In the genomic region with DNA sequence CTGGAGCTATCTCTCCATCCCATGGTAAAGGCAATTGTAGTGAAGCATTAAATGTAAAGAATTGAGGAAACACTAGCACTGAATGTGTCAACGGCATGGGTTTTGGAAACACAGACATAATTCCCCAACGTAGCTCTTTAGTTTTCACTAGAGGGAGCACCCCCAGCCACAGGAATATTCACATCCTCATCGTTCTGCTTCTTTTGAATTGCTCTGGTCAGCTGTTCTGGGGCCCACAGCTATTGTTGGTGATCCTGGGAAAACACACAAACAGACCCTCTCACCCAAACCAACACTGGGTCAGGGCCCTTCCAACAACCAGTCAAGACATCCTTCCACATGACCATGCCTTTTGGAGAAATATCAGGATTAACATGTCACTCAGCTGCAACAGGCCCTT, we compare ENCODE assay signal across 5 mouse cellular contexts.
DNase-seq lines count a peak whose midpoint lies in the region; ATAC-seq lines count a peak whose summit lies in the region.
"Not testable (repeated sequence)": the region's sequence is repeated elsewhere in the genome, so short reads cannot be mapped to it uniquely, and the experiment has no call there.

No protein-coding gene starts in this region.

- H3K9me3 ChIP-seq in hindbrain, embryonic 10.5 days: peaks cover 14% of the 10 kb centered on the region
- H3K9me3 ChIP-seq in hindbrain, embryonic 11.5 days (ENCODE audit: control insufficient read depth, low read length); midbrain, embryonic 11.5 days (ENCODE audit: control insufficient read depth, low read length): not testable (repeated sequence)
- H3K9me3 ChIP-seq in midbrain, embryonic 12.5 days: peaks cover 13% of the 10 kb centered on the region; the same call in 1 of the 2 replicates

- not testable (repeated sequence) for H3K4me3 ChIP-seq in hindbrain, embryonic 10.5 days; hindbrain, embryonic 11.5 days (ENCODE audit: low read depth, low read length); midbrain, embryonic 11.5 days (ENCODE audit: low read depth, low read length); midbrain, embryonic 12.5 days

- 47% methylated on average over 3 of the region's 3 CpGs for WGBS in hindbrain, embryonic 10.5 days
- WGBS in hindbrain, embryonic 11.5 days: 39% methylated on average over 3 of the region's 3 CpGs
- 59% methylated on average over 3 of the region's 3 CpGs for WGBS in midbrain, embryonic 11.5 days
- 36% methylated on average over 3 of the region's 3 CpGs for WGBS in midbrain, embryonic 12.5 days

- not testable (repeated sequence) for H3K36me3 ChIP-seq in hindbrain, embryonic 10.5 days; hindbrain, embryonic 11.5 days (ENCODE audit: control insufficient read depth, insufficient read depth, low read length); midbrain, embryonic 11.5 days (ENCODE audit: control insufficient read depth, insufficient read depth, low read length); midbrain, embryonic 12.5 days

- H3K4me1 ChIP-seq in hindbrain, embryonic 10.5 days (replicated peaks); hindbrain, embryonic 11.5 days (replicated peaks; ENCODE audit: control insufficient read depth, insufficient read depth, low read length); midbrain, embryonic 11.5 days (ENCODE audit: control insufficient read depth, insufficient read depth, low read length); midbrain, embryonic 12.5 days: not testable (repeated sequence)

- not testable (repeated sequence) for H3K27me3 ChIP-seq in hindbrain, embryonic 10.5 days (ENCODE audit: insufficient read depth, poor library complexity, severe bottlenecking); hindbrain, embryonic 11.5 days (ENCODE audit: control insufficient read depth, insufficient read depth, low read length); midbrain, embryonic 11.5 days (ENCODE audit: control insufficient read depth, insufficient read depth, low read length); midbrain, embryonic 12.5 days

- H3K27ac ChIP-seq in hindbrain, embryonic 10.5 days; midbrain, embryonic 11.5 days (ENCODE audit: low read depth, low read length): not testable (repeated sequence)
- 0 out of 2 replicates have a peak overlapping the region, but pooled peaks have one; percentile 10 for H3K27ac ChIP-seq in hindbrain, embryonic 11.5 days (ENCODE audit: low read depth, low read length)
- H3K27ac ChIP-seq in midbrain, embryonic 12.5 days (replicated peaks): peak overlapping the region; percentile 20; the same call in 1 of the 2 replicates

- ATAC-seq in hindbrain, embryonic 11.5 days (ENCODE audit: low FRiP score): peak; percentile 71; the same call in 1 of the 2 replicates
- peak; percentile 68 for ATAC-seq in midbrain, embryonic 11.5 days (ENCODE audit: low FRiP score)
- peak; percentile 65; the same call in 1 of the 2 replicates for ATAC-seq in midbrain, embryonic 12.5 days (ENCODE audit: low FRiP score, low read depth)

- H3K9ac ChIP-seq in hindbrain, embryonic 11.5 days (ENCODE audit: low read depth, low read length); midbrain, embryonic 11.5 days (ENCODE audit: low read length); midbrain, embryonic 12.5 days (replicated peaks): not testable (repeated sequence)

- DNase-seq in heart, adult 11 months: peak; percentile 18
- peak; percentile 34 for DNase-seq in hindbrain, embryonic 10.5 days (ENCODE audit: low spot score)
- DNase-seq in hindbrain, embryonic 11.5 days (ENCODE audit: low spot score): peak; percentile 11
- DNase-seq in midbrain, embryonic 11.5 days (ENCODE audit: low spot score, missing footprints): not testable (repeated sequence)

- H3K4me2 ChIP-seq in hindbrain, embryonic 11.5 days (replicated peaks; ENCODE audit: low read depth, low read length); midbrain, embryonic 11.5 days; midbrain, embryonic 12.5 days (replicated peaks): not testable (repeated sequence)
